Mouse (Mus musculus): ENCODE measurements at regions not wholly inside any gene's neighbourhood (a gene's known extent, or its start where the extent isn't known, plus 50 kb on each side); places are given as distances from the start of the nearest gene placed in this dataset.

DNA sequence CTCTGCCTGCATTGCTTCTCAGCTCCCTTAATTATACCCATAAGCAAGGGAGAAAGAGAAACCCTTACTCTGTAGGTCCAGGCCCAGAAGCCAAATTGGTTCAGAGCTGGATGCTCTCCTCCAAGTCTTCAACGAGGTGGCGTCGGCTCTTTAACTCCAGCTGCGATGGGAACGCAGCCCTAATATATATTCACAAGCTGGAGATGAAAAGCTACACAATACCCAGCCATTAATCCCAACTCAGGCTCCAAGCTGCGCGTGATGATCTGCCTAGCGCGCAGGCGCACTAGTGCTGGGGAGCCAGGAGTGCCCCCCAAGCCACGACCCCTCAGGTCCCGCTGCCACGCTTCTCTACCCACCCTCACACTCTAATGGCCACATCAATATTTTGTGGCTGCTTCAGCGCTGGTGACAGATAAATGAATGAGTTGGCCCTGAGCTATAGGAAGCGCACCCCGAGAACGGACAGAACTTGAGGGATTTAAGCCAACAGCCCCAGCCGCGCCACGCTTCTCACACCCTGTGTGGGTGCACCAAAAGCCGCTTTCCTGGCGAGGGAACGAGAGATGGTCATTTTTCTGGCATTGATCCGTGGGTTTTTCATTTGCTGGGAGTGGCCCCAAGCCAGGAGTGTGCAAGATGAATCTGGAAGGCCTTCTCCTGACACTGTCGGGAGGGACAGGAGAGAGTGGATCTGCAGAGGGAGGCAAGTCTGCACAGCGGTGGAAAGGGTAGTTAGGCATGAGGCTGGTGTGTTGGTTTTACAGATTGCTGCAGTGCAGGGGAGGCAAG lies 210.9 kb upstream of the Sdk2 start:
- 89% methylated on average over 26 of the region's 26 CpGs for WGBS
- TF ChIP-seq POLR2A (IDR thresholded peaks at IDR 0.05; ENCODE audit: insufficient read depth, low read depth, low read length): no peak
- no peak for TF ChIP-seq CTCF (IDR thresholded peaks at IDR 0.05)
- TF ChIP-seq EP300 (IDR thresholded peaks at IDR 0.05; ENCODE audit: insufficient read depth, low read depth, low read length): no peak

DNA sequence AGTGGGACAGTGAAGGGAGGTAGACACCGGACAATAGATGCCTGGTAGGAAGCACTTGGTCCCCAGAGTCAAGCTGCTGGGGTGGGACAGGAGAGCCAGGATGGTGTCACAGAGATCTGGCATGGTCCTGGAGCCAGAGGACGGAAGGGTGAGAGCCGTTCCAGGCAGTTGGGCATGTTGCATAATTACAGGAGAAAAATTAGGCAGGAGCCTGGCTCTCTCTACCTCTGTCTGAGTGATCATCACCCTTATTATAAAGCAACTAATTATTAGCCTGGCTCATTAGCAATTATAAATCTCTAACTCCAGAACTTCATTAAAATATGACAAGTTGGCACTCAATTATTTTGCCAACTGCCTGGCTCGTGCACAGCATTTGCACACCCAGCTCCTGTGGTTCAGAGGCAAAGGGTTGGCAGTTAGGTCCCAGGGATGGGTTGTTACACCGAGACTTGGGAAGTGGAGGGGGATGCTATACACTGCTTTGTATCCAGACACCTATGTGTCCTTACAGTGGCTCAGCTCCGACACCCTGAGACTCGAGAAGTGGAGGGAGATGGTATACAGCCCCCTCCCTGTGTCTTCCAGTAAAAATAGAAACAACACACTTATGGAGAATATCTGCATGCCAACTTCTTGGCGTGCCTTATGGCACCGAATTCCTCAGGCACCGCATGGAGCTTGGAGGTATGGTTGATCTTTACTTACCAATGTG lies 203.7 kb upstream of the Sdk2 start:
- DNase-seq: no peak
- Histone ChIP-seq H3K79me2 (replicated peaks; ENCODE audit: control insufficient read depth, insufficient read depth, low read length) (no peaks in the 10 kb centered on the region), H3K9ac (ENCODE audit: low read depth, low read length) (no peak overlapping the region), H3K36me3 (ENCODE audit: control insufficient read depth, insufficient read depth, low read length) (no peaks in the 10 kb centered on the region), H3K27me3 (ENCODE audit: control insufficient read depth, insufficient read depth, low read length) (no peaks in the 10 kb centered on the region), H3K27ac (no peak overlapping the region), H3K4me1 (ENCODE audit: control insufficient read depth, insufficient read depth, low read length) (no peaks in the 10 kb centered on the region), H3K4me3 (no peak overlapping the region)
- TF ChIP-seq EP300 (IDR thresholded peaks at IDR 0.05; ENCODE audit: insufficient read depth, low read depth, low read length) (no peak), CTCF (IDR thresholded peaks at IDR 0.05) (no peak), POLR2A (IDR thresholded peaks at IDR 0.05; ENCODE audit: insufficient read depth, low read depth, low read length) (no peak)
- WGBS: 79% methylated on average over 10 of the region's 10 CpGs
- intact Hi-C loops (cut with DNase I): no loop called here

More for the DNA sequence above, 210.9 kb upstream of the Sdk2 start:
- Histone ChIP-seq H3K4me1 (ENCODE audit: control insufficient read depth, insufficient read depth, low read length) (no peaks in the 10 kb centered on the region), H3K79me2 (replicated peaks; ENCODE audit: control insufficient read depth, insufficient read depth, low read length) (no peaks in the 10 kb centered on the region), H3K27ac (no peak overlapping the region), H3K4me3 (no peak overlapping the region), H3K9ac (ENCODE audit: low read depth, low read length) (no peak overlapping the region), H3K27me3 (ENCODE audit: control insufficient read depth, insufficient read depth, low read length) (no peaks in the 10 kb centered on the region), H3K36me3 (ENCODE audit: control insufficient read depth, insufficient read depth, low read length) (no peaks in the 10 kb centered on the region)
- DNase-seq: no peak
- intact Hi-C loops (cut with DNase I): no loop called here

DNA sequence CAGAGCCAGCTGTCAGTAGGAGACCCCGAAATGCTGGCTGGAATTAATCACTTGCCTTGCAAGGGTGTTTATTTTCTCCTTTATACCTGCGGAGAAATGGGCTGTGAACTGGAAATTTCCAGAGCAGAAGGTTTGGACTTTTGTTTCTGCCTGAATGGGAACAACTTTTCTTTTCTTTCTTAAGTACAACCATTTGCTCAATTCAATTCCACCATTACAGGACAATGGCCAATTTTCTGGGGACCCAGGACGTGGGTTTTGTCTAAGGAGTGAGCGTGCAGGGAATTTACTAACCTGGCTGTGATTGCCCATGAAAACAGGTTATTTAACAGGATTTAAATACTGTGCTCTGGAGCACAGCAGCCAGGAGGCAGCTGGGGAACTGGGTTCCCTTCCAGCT lies 195.1 kb upstream of the Sdk2 start:
- H3K36me3 ChIP-seq (ENCODE audit: control insufficient read depth, insufficient read depth, low read length): no peaks in the 10 kb centered on the region

DNA sequence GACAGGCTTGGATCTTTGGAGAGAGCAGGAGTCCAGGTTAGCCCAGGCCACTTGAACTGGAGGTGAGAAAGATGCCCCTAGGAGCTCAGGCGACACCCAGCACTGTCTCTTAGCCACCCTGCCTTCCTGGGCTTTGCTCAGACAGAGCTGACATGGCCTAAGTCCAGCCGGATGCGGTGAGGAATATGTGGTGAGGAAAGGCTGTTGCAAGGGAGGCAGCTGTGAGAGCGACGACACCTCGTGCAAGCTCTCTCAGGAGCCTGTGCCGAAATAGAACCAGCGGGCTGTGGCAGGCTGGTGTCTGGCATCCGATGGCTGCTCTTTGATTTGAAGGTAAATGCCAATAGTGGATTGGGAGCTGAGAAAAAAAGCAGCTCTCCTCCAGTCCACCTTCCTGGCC lies 191.4 kb upstream of the Sdk2 start:
- 59% methylated on average over 9 of the region's 9 CpGs for WGBS
- no peaks in the 10 kb centered on the region for H3K27me3 ChIP-seq (ENCODE audit: control insufficient read depth, insufficient read depth, low read length)

More for the DNA sequence above, 195.1 kb upstream of the Sdk2 start:
- WGBS: 74% methylated on average over 4 of the region's 4 CpGs
- intact Hi-C loops (cut with DNase I): no loop called here
- no peaks in the 10 kb centered on the region for H3K79me2 ChIP-seq (replicated peaks; ENCODE audit: control insufficient read depth, insufficient read depth, low read length)
- H3K4me3 ChIP-seq: no peak overlapping the region
- H3K9ac ChIP-seq (ENCODE audit: low read depth, low read length): no peak overlapping the region
- H3K4me1 ChIP-seq (ENCODE audit: control insufficient read depth, insufficient read depth, low read length): no peaks in the 10 kb centered on the region
- DNase-seq: no peak
- H3K27me3 ChIP-seq (ENCODE audit: control insufficient read depth, insufficient read depth, low read length): no peaks in the 10 kb centered on the region
- H3K27ac ChIP-seq: no peak overlapping the region
- TF ChIP-seq CTCF (IDR thresholded peaks at IDR 0.05) (no peak), POLR2A (IDR thresholded peaks at IDR 0.05; ENCODE audit: insufficient read depth, low read depth, low read length) (no peak), EP300 (IDR thresholded peaks at IDR 0.05; ENCODE audit: insufficient read depth, low read depth, low read length) (no peak)

DNA sequence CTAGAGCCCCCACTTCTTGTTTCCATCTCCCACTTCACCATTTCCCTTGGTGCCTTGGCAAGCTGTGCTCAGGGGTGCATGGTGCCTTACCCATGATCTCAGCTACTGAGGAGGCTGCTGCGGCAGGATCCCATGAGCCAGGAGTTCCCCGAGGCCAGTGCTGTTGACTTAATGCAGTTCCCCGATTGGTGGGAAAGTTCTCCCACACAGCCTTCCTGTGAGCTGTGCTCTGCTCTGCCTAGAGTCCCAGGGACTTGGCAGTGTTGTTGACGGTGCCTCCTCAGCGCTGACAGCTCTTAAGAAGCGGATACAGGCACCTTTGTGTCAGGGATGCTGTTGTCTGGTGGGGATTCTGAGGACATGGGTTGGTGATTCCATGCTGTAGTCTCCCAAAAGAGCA lies 190.9 kb upstream of the Sdk2 start:
- no peak overlapping the region for H3K9ac ChIP-seq (ENCODE audit: low read depth, low read length)
- intact Hi-C loops (cut with DNase I): no loop called here

More for the DNA sequence above, 191.4 kb upstream of the Sdk2 start:
- Histone ChIP-seq H3K36me3 (ENCODE audit: control insufficient read depth, insufficient read depth, low read length) (no peaks in the 10 kb centered on the region), H3K79me2 (replicated peaks; ENCODE audit: control insufficient read depth, insufficient read depth, low read length) (no peaks in the 10 kb centered on the region), H3K27ac (no peak overlapping the region), H3K4me3 (no peak overlapping the region), H3K4me1 (ENCODE audit: control insufficient read depth, insufficient read depth, low read length) (no peaks in the 10 kb centered on the region), H3K9ac (ENCODE audit: low read depth, low read length) (no peak overlapping the region)
- TF ChIP-seq POLR2A (IDR thresholded peaks at IDR 0.05; ENCODE audit: insufficient read depth, low read depth, low read length): no peak
- no peak for TF ChIP-seq CTCF (IDR thresholded peaks at IDR 0.05)
- TF ChIP-seq EP300 (IDR thresholded peaks at IDR 0.05; ENCODE audit: insufficient read depth, low read depth, low read length): no peak
- intact Hi-C loops (cut with DNase I): no loop called here
- no peak for DNase-seq

DNA sequence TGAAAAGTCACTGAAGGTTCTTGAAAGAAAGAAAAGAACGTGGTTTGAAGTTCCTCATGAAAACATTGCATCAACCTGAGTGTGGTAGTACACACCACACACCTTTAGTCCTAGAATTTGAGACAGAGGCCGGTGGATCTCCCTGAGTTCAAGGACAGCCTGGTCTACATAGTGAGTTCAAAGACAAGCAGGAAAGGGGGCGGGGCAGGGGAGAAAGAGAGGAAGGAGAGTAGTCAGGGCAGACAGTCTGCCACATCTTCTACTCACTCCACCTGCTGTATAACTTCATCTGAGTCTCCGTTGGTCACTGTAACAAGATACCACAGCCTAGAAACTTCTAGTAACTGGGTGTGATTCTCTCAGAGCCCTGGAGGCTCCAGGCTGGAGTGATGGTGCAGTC lies 190.2 kb upstream of the Sdk2 start:
- Histone ChIP-seq H3K79me2 (replicated peaks; ENCODE audit: control insufficient read depth, insufficient read depth, low read length) (no peaks in the 10 kb centered on the region), H3K27me3 (ENCODE audit: control insufficient read depth, insufficient read depth, low read length) (no peaks in the 10 kb centered on the region), H3K4me1 (ENCODE audit: control insufficient read depth, insufficient read depth, low read length) (no peaks in the 10 kb centered on the region), H3K27ac (no peak overlapping the region), H3K36me3 (ENCODE audit: control insufficient read depth, insufficient read depth, low read length) (no peaks in the 10 kb centered on the region), H3K9ac (ENCODE audit: low read depth, low read length) (no peak overlapping the region), H3K4me3 (no peak overlapping the region)
- no peak for TF ChIP-seq EP300 (IDR thresholded peaks at IDR 0.05; ENCODE audit: insufficient read depth, low read depth, low read length)
- TF ChIP-seq POLR2A (IDR thresholded peaks at IDR 0.05; ENCODE audit: insufficient read depth, low read depth, low read length): no peak
- no peak for TF ChIP-seq CTCF (IDR thresholded peaks at IDR 0.05)
- WGBS: 83% methylated on average over 4 of the region's 4 CpGs
- intact Hi-C loops (cut with DNase I): no loop called here
- DNase-seq: no peak

More for the DNA sequence above, 190.9 kb upstream of the Sdk2 start:
- Histone ChIP-seq H3K4me3 (no peak overlapping the region), H3K79me2 (replicated peaks; ENCODE audit: control insufficient read depth, insufficient read depth, low read length) (no peaks in the 10 kb centered on the region), H3K27ac (no peak overlapping the region), H3K4me1 (ENCODE audit: control insufficient read depth, insufficient read depth, low read length) (no peaks in the 10 kb centered on the region), H3K27me3 (ENCODE audit: control insufficient read depth, insufficient read depth, low read length) (no peaks in the 10 kb centered on the region), H3K36me3 (ENCODE audit: control insufficient read depth, insufficient read depth, low read length) (no peaks in the 10 kb centered on the region)
- WGBS: 38% methylated on average over 6 of the region's 6 CpGs
- TF ChIP-seq CTCF (IDR thresholded peaks at IDR 0.05): no peak
- TF ChIP-seq POLR2A (IDR thresholded peaks at IDR 0.05; ENCODE audit: insufficient read depth, low read depth, low read length): no peak
- TF ChIP-seq EP300 (IDR thresholded peaks at IDR 0.05; ENCODE audit: insufficient read depth, low read depth, low read length): no peak
- DNase-seq: no peak

Measured in heart, adult 2 months (tissue).